Mouse (Mus musculus): ENCODE results near the gene H2-Q2.

DNA sequence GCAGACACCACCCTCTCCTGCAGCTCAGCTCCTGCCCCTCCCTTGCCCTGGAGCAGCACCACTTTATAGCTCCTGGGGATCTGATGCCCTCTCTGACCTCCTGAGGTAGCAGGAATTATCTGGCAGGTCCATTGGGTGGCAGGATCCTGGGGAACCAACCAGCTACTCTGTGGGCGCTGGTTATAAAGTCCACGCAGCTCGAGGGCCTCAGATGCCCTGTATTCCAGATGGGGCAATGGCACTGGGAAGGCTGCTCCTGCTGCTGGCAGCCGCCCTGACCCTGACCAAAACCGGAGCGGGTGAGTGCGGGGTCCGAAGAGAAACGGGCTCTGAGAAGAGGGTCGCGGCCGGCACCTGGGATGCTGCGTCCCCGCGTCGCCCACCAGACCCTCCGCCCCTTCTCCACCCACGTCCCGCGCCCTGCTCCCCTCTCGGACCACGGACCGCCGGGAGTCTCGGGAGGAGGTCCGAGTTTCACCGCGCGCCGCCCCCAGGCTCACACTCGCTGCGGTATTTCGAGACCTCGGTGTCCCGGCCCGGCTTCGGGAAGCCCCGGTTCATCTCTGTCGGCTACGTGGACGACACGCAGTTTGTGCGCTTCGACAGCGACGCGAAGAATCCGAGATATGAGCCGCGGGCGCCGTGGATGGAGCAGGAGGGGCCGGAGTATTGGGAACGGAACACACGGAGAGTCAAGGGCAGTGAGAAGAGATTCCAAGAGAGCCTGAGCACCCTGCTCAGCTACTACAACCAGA lies 21.5 kb upstream of the H2-Q2 start, which contains the start of gene H2-Q1:
- TF ChIP-seq ETS1 (IDR thresholded peaks at IDR 0.05; ENCODE audit: low read depth, low read length) = no peak
- TF ChIP-seq MXI1 (IDR thresholded peaks at IDR 0.05; ENCODE audit: low read depth, low read length) = no peak
- no peak for TF ChIP-seq CTCF (IDR thresholded peaks at IDR 0.05 in 2 of 3, conservative IDR thresholded peaks at IDR 0.05 in 1 of 3; ENCODE audit: control insufficient read depth in 1 of 3, insufficient read depth in 1 of 3, low read depth in 2 of 3, low read length in 3 of 3, poor library complexity in 1 of 3, severe bottlenecking in 1 of 3)
- no peak for TF ChIP-seq MEF2A (IDR thresholded peaks at IDR 0.05; ENCODE audit: extremely low read depth, insufficient replicate concordance, low read depth, low read length, poor library complexity, severe bottlenecking)
- TF ChIP-seq POLR2A (IDR thresholded peaks at IDR 0.05; ENCODE audit: control insufficient read depth in 1 of 2, insufficient read depth in 1 of 2, low read depth in 1 of 2, low read length in 2 of 2, poor library complexity in 1 of 2) = no peak
- TF ChIP-seq TBP (IDR thresholded peaks at IDR 0.05; ENCODE audit: low read depth, low read length) = no peak
- no peak for TF ChIP-seq USF1 (IDR thresholded peaks at IDR 0.05; ENCODE audit: low read depth, low read length)
- TF ChIP-seq POLR2AphosphoS5 (IDR thresholded peaks at IDR 0.05; ENCODE audit: borderline replicate concordance, low read depth, low read length) = no peak
- no peak for TF ChIP-seq E2F4 (IDR thresholded peaks at IDR 0.05; ENCODE audit: borderline replicate concordance, low read depth, low read length)
- no peak for TF ChIP-seq EP300 (IDR thresholded peaks at IDR 0.05; ENCODE audit: low read depth in 1 of 2, low read length in 2 of 2)
- TF ChIP-seq HCFC1 (IDR thresholded peaks at IDR 0.05; ENCODE audit: low read depth, low read length) = no peak
- no peak for TF ChIP-seq BHLHE40 (IDR thresholded peaks at IDR 0.05; ENCODE audit: borderline replicate concordance, low read depth, low read length)
